Mouse (Mus musculus): ENCODE data around the gene Stra6l.

The Stra6l gene

DNA sequence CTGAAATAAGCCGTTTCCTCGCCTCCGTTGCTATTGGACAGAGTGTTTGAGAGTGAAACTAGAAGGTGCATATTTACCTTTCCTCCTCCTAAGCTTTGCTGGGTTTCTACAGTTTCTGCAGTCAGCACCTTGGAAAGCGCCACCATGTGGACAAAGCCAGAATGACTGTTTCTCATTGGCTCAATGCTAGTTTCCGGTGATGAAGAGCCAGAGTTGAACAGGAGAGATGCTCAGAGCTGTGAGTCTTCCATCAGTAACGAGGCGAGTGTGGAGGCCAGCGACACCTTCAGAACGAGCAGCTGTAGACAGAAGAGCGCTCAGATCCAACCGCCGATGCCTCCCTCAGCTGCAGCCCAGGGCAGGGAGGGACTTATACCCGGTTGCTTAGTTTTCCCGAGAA lies 4.1 kb upstream of the Stra6l start:
- peak; percentile 66 for DNase-seq (ENCODE audit: low spot score)

DNA sequence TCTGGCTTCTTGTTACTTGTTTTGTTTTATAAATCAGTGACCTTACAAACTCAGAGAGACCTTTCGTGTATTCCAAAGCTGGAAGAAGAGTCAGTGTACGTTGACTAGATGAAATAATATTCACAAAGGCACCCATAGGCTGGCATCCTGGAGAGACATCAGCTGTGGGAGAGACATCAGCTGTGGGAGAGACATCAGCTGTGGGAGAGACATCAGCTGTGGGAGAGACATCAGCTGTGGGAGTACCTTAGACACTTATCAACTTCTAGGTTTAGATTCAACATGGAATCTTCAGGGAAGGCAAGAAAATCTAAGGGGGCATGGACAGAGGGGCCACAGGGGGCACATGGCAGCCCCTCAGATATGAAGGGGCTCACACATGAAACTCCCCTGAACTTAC lies 2.2 kb upstream of the Stra6l start:
- DNase-seq (ENCODE audit: low spot score), result no peak

DNA sequence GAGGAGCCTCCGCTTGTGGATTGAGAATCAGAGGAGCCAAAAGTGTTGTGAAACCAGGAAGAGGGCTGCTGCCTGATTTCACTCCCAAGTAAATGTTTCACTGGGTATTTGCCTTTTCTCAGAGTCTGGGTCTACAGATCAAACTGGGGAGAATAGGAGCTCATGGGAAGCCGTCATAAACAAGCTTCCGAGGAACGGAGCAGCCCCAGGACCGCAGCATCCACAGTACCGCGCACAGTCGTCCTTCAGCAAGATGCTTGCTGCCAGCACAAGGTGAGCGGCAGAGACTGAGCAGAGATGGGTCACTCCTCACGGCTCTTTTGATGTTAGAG lies 327 bp downstream of the Stra6l start:
- no peak for DNase-seq (ENCODE audit: low spot score)

DNA sequence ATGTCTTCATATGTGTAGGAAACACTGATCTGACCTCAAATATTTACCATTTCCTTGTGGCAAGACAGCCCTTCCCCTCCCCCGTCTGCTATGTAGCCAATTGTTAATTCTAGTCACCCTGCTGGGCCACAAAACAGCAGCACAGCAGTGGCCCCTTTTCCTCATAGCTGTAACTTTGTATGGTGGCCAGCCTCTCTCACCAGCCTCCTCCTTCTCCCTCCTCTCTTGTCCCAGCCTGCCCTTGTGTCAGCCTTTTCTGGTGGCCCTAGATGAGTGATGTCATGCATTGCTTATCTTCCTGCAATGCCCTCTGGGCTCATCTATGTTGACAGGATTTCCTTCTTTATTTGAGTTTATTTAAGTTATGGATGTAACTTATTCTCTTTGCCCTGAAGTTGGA lies 955 bp downstream of the Stra6l start:
- DNase-seq (ENCODE audit: low spot score), result no peak

DNA sequence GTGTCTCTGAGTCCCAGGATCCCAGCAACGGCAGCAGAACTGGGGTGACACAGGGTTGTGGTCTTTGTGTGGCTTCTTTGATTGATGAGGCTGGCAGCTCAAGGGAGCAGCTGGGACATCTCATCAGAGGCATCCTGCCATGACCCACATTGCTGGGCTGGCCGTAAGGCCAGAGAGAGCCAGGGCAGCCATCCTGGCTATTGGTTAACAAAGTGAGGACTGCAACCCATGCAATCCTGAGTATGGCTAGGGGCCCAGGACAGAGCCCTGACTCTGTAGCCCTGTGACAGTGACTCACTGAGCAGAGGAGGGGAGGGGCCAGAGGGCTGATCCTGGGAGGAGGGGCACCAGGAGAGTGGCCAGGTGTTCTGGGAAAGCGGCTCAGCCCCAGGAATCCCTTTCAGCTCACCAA lies 3.2 kb downstream of the Stra6l start:
- no peak for DNase-seq (ENCODE audit: low spot score)

DNA sequence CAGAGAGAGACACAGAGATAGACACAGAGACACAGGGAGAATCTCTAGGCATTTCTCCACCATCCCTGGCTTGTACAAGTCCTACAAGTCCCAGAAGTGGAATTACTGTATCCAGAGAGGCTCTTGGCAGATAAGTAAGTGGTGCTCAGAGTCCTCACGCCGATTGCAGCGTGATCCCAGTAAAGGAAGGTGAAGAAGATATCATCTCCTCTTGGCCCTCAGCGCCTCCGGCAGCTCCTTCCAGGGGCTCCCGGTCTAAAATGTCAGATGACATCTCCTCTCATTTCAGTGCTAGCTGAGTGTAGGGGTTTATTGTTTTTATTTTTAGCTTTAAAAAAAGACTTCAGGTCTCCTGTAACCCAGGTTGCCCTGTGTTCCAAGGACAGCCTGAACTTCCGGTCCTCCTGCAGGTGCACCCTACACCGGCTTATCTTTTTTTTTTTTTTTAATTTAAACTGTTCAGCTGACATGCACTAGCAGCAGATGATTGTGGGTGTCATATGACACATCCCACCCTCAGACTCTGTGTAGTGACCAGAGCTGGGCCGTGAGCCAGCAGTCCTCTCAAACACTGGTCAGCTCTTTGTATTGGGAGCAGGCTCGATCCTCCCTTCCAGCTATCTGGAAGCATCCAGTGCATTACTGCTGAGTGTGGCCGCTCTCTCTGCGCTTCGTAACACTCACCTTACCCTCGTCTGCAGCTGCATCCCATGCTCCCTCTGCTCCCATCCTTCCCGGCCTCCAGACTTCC lies 5.2 kb downstream of the Stra6l start:
- DNase-seq (ENCODE audit: low spot score), result peak; percentile 46

DNA sequence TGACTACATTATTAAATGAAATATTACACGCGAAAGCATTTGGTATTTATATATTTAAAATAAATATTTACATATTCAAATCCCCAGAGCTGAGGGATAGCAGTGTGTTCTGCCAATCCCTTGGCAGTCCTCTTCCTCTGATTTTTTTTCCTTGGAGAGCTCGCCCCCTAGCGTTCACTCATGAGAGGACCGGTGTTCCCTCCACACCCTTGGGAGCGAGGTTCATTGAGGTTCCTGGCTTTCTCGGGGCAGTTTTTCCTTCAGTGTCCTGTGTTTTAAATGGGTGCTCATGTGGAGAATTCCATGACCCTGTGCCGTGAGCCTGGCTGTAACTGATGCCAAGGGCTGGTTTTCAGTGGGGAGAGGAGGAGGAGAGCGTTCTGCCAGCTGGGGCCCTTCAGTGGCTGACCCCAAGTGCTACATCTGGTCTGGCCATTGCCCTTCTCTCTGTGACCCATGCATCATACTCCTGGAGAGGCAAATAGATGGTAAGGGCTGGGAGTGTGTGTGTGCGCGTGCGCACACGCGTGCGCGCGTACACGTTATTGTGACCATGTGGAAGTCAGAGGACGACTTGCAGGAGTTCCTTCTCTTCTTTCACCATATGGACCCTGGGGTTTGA lies 7.5 kb downstream of the Stra6l start:
- DNase-seq (ENCODE audit: low spot score), result peak; percentile 87

DNA sequence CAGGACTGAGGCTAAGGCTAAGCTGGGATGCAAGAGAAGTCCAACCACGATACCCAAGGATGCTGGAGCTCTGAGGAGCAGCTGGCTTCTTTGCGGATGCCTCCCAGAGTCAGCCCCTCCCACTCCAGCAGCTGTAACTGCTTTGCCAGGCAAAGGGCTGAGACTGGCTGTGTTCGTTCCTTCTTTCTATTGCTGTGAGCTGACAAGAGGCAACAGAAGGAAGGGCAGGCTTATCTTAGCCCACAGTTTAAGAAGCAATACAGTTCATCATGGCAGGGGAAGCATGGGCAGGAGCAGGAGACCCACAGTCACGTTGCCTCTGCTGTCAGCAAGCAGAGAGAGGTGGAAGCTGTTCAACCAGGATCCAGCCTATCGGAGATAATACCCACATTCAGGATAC lies 12.7 kb downstream of the Stra6l start:
- no peak for DNase-seq (ENCODE audit: low spot score)

DNA sequence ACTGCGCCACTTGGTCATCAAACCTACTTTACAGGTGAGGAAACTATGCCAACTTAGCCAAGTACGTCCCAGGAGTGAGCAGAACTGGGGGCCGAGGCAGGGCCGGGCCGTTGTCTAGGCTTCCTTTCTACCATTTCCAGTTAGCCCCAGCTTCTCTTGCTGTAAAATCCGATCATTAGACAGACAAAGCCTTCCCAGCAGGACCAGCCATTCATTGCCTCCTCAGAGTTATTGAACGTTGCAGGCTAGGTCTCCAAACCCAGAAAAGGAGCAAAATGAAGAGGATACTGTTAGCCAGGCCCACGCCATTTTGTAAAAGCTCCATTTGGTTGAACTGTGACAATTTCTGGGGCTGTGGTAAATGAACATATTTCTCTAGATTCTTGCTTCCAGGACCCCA lies 19.0 kb downstream of the Stra6l start:
- no peak for DNase-seq (ENCODE audit: low spot score)

DNA sequence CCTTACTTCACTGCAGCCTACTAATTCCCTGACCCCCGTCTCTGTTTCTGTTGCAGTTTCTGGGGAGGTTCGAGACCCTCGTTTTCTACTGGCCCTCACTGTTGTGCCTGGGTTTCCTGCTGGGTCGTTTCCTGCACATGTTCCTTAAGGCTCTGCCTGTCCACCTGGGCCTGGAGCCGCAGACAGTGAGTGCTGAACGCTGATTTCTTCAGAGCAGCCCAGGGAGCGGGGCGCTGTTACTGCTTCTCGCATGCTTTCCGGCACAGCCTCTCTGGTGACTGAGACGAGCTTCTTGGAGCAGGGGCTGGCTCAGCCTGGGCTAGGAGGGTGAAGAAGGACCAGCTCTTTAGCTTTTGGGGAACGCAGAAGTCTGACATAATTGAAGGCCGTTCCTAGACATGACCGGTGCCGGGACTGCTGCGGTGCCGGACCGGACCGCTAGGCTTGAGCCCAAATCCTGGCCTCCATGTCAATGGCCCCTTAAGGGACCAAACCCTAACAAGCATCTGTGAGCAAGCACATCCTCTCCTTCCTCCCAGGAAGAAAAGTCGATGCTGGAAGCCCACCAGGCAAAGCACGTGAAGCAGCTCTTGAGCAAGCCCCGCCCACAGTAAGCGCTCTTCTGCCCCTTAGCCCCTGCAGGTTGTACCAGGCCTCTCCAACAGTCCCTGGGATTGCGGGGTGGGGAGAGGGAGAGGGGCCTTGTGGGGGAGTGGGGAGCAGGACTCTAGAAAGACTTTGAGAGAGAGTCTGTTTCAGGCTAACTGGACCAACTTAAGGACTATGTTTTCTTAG lies 20.8 kb downstream of the Stra6l start:
- DNase-seq (ENCODE audit: low spot score), result no peak

DNA sequence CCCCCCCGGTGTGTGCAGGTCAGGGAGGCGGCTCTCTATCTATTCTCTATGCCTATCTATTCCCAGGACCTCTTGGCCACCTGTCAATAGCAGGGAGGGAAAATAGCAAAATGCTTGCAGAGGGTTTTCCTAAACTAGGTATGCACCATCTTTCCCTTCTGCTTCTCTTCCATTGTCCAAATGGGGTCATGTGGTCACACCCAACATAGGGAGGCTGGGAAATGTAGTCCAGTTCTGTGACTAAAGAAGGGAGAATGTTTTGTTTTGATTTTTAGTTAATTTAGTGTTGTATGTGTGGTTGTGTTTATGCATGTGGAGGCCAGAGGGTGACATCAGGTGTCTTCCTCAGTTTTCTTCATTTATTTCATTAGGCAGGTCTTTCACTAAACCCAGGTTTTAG lies 23.7 kb downstream of the Stra6l start:
- no peak for DNase-seq (ENCODE audit: low spot score)

DNA sequence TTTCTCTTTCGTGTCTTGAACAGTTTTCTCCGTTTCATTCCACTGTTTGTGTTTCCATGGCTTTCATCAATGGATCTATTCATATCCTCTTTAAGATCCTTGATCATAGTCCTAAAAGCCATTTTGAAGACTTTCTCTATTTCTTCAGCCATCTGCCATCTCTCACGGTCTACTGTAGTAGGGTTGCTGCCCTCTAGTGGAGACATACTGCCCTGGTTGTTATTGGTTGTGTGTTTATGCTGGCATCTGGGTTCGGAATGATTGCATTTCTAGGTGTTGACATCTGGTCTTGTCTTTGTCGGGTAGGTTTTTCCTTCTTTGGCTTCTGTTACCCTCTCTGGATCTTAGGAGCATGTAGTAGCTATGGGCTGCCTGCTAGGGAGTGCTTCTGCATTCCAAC lies 30.5 kb downstream of the Stra6l start:
- no peak for DNase-seq (ENCODE audit: low spot score)

DNA sequence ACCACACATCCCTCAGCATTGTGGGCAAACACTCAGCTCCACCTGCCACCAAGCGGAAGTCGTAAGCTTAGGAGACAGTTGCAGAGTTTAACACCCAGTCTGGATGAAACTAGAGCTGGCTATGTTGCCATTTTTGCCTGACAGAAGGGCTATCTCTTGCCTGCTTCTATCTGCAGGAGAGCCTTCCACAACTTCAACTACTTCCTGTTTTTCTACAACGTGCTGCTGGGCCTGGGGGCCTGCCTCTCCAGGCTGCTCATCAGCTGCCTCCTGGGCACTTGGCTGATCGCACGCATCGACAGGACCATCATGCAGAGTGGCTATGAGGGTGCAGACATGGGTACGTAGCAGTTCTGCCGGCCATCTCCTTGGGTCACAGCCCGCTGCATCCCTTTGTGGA lies 34.1 kb downstream of the Stra6l start:
- DNase-seq (ENCODE audit: low spot score), result no peak

DNA sequence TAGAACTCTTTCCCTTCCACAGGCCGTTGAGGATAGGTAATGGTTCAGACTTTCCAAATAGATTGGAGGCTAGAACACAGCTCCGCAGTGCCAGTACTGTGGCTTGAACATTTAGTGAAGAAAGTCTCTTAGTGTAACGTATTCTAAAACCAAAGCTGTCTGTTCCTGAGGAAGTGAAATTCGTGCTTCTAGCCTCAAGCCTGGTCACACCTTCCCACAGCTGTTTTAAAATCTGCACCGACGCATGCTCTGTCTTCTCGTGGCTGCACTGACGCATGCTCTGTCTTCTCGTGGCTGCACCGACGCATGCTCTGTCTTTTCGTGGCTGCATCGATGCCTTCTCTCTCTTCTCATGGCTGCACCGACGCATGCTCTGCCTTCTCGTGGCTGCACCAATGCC lies 34.8 kb downstream of the Stra6l start:
- no peak for DNase-seq (ENCODE audit: low spot score)

DNA sequence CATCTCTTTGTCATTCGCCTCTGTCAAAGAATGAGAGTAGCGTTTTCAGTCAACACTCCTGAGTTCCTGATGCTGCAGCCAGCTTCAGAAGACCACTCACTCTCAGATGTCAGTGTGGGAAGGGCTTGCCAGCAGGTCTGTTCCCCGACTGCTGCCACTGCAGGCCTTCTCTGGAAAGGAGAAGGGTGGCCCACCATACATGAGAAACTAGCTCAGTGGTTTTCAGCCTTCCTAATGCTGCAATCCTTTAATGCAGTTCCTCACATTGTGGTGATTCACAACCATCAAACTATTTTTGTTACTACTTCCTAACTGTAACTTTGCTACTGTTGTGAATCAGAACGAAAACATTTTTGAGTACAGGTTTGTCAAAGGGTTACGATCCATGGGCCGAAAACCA lies 41.0 kb downstream of the Stra6l start:
- DNase-seq (ENCODE audit: low spot score), result no peak

DNA sequence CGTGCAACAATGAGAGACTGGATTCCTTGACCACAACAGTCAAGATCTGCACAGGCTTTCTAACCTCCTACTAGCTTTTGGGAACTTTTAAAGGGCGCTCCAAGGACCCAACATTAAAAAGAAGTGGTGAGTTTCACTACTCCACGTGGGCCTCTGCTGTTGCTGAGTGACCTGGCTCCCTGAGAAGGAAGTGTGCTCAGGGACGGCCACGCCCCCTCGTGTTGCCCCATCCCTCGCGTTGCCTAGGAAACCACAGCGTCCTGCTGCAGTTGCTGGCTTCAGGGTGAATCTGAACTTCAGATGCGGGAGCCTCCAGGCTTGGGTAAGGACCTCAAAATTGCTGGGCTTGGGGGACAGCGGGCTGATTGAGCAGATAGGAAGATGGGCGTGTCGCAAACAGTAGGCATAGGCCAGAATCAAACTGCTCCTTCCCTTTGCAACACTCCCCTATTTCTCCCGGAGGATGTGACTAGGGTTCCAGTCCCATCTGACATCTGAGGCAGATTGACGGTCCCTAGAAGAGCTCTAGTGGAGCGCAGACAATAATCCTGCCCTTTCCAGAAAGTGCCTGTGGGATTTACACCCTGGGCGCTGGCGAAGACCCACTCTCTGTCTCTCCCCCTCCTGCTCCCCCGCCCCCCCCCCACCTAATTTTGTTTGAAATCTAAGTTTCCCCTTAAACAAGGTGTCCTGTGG lies 41.8 kb downstream of the Stra6l start, which contains the start of gene Ccdc180:
Ccdc180 (plus strand) TSS at position 238 of the 696 bp plus-strand sequence.
- DNase-seq (ENCODE audit: low spot score), result peak; percentile 76

DNA sequence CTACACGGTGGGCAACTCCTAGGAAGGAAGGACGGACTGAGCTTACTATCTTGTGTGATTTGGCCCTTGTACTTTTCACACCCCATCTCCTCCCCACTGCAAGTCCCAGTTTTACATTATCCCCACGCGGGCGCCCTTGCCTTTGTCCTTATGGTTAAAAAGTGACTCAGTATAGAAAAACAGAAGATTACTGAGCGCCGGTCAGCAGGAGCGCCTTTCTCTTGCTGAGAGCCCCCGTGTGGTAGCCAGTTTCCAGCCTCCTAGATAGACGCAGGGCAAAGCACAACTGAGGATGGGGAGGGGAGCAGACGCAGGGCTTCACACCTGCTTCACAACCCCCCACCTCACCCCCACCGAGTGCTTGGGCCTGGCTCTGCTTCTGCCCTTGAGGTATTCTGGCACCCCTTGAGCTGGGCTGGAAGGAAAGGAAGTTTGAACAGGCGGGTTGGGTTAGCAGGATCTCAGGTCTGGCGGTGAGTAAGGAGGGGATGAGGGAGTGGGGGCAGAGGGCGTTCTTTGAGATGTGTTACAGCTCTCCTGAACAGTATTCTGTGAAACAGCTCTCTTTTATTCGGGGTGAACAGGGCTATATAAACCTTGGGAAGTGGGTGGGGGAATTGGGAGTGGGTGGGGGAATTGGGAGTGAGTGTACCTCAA lies 48.1 kb downstream of the Stra6l start:
- DNase-seq (ENCODE audit: low spot score), result no peak

DNA sequence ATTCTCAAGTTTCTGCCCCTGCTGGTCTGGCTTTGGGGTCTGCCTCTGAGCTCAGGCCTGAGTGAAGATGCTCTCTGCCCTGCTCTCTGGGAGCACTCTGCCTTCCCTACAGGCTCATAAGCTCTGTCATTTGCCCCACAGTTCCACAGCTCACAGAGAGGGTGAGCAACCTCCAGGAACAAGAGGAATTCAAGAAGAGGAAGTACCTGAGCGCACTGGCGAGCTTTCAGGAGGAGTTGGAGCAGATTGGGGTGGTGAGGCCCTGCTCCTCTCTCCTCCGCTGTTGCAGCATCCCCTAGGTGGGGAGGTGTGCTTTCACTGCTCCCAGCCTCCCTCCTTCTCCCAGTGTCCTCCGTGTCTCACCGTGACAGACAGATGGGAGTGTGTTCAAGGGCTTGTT lies 49.9 kb downstream of the Stra6l start:
- DNase-seq (ENCODE audit: low spot score), result no peak

DNA sequence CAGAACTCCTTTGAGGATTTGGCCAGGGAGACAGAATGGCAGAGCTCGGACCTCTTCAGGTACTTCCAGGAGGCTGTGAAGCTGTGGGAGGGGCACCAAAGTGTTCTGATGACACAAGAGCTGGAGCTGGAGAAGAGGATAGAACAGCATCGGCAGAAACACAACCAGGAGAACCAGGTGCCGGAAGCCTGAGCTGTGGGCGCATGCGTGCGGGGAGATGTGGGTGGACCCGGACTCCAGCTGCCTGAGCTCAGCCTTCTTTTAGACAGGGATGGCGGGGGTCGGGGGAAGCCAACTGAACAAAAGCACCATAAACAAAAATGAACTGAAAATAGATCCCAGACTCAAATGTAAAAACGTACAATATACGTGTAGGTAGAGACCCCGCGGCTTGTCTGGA lies 60.8 kb downstream of the Stra6l start:
- DNase-seq (ENCODE audit: low spot score), result no peak

DNA sequence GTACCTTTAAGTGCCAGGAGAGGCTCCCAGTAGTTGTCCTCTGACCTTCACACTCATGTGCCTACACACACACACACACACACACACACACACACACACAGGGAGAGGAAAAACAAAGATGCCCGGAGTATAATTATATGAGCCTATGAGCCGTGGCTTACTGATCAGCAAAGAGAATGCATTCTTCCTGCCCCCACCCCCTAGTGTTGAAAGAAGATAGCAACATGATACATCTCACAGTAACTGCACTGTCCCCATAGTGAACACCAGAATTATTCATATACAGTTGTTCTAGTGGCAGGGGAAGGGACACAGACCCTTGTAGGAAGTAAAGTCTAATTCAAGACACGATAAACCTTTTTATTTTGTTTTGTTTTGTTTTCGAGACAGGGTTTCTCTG lies 61.5 kb downstream of the Stra6l start:
- no peak for DNase-seq (ENCODE audit: low spot score)

DNA sequence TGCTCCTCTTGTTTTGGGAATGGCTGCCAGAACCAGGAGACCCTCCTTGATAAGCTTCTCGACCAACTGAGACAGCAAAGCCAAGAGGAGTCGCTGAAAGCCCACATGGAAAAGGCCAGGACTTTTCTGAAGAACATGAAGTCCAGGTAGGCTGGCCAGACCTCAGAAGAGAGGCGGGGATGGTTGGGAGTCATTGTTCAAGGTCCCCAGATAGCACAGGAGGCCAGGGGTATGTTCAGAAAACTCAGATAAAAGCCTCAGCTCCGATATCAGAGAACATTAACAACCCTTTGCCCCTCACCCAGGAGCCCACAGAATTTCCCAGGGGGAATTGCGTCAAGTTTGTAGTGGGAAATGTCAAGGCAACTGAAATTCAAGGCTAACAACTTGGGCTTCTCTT lies 62.8 kb downstream of the Stra6l start:
- no peak for DNase-seq (ENCODE audit: low spot score)

DNA sequence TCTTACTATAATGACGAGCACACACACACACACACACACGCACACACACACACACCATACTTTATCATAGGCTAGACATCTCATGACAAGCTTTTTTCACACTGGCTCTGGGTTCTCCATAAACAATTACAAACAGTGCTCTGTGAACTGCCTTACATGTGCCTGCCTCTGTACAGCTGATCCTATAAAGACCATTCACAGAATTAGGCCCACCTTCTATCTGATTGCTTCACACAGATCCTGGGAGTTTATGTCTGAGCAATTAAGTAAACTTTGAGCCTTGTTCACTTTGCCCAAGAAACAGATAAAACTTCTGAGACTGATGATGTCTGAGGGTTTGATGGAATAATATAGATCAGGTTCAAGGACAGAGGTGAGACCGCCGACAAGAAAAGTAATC lies 63.4 kb downstream of the Stra6l start:
- DNase-seq (ENCODE audit: low spot score), result no peak

Measured in testis, postnatal 10 days (tissue).